Mouse (Mus musculus): ENCODE measurements around the gene Adgrg3.
A peak's percentile ranks its signal among the peaks of the same experiment; 100 is the strongest.

Gene Adgrg3

DNA sequence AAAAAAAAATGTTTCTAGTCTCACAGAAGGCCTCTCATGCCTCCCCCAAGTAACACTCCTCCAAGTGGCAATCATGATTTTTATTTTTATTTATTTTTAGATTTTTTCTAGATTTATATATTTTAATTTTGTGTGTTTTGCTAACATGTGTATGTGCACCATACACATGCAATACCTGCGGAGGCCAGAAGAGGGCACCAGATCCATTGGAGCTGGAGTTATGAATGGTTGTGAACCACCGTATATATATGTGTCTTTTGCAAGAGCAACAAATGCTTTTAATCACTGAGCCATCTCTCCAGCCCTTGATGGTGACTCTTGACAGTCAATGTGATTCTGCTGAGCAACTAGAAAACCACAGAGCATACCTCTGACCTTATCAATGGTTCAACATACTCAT lies 7.9 kb downstream of the Adgrg3 start:
- peak; percentile 39 to 71 for DNase-seq (ENCODE audit: low spot score in 2 of 2)

DNA sequence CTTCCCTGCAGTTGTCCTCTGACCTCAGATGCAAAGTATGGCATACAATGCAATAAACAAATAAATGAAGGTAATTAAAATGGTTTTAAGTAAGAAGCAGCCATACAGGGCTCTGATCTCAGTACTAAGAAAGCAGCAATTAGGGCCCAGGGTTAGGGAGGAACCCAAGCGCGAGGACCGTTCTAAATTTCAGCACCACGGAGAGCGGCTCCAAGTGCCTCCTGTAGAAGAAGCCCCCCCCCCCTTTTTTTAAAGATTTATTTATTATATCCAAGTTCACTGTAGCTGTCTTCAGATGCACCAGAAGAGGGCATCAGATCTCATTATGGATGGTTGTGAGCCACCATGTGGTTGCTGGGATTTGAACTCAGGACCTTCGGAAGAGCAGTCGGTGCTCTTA lies 10.9 kb downstream of the Adgrg3 start:
- DNase-seq (ENCODE audit: low spot score in 2 of 2) = peak in 1 of 2 experiments; percentile 47

DNA sequence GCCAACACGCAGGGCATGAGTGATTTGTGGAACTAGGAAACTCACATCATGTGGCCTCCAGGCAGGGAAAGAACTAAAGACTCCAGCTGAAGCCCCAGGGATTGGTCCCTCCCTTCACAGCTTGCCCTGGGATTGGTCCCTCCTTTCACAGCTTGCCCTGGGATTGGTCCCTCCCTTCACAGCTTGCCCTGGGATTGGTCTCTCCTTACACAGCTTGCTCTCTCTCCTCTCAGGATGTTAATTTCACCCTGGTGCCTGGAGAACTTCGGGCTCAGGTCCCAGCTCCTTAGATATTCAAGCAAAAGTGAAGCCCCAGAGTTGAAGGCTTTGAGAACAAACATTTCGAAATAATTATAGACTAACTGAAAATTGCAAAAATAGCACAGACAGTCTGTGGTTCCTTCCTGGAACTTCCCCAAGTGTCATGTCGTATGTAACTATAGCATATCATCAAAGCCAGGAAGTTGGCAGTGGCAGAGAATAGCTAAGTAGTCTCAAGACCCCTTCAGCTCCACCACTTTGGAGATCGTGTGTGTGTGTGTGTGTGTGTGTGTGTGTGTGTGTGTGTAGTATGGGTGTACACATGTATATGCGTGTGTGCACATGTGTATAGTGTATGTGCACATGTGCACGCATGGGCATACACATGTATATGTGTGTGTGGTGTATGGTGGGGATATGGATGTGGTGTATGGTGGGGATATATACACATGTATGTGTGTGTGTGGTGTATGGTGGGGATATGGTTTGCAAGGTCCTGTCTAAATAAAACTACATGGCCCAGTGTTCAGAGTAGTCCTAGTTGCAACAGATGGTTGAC lies 19.8 kb downstream of the Adgrg3 start:
- no peak for DNase-seq (ENCODE audit: low spot score in 2 of 2)

DNA sequence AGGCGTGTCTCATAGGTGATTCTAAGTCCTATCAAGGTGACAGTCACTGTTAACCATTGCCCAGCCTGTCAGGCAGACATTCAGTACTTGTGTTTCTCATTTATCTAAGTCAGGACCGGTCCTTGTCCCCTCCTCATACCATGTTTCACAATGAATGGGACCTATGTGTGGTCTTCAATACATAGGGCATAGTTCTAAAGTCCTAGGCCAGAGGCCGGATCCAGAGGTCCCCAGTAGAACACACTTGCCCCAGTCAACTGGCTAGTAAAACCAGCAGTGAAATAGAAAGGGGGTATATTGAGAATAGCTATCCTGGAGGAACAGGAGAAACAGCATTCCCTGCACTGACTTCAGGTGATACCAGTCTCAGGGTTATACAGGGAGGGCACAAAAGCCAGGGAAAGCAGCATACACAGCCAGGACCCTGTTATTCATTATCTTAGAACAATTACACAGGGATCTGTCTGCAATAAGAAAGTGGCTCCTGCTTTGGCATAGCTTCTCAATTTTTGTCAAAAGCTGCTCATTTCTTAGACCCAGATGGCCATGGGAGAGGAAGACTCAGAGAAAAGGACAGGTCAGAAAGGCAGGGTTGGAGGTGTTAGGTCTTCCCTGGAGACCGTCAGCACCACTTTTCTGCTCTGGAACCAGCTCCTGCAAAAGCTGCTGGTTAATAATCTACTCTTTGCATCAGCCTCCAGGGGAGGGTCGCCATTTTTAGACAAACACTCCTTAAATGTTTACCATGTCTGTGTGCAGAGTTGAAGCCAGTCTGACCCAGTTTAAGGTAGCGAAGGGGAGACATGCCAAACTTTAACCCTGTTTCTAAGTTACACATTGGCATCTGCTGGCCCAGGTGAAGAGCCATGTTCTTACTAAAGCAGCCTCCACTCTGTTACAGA lies 24.6 kb downstream of the Adgrg3 start:
- no peak for DNase-seq (ENCODE audit: low spot score in 2 of 2)

DNA sequence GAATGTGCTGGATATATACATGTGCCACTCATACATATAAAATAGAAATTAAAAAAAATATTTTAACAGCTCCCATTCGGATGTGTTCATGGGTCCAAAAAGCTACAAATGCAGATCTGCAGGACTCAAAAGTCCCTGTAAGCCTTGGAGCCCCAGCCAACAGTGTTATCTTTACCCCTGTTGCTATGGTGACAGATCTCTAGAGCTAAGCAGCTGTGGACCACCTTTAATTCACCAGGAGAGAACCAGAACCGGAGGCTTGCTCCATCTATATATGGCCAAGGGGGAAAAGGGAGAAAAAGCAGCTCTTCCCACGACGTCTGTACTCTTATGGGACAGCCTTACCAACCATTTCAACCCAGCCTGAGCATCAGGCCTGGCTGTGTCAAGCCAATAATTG lies 27.3 kb downstream of the Adgrg3 start:
- DNase-seq (ENCODE audit: low spot score in 2 of 2) = no peak

DNA sequence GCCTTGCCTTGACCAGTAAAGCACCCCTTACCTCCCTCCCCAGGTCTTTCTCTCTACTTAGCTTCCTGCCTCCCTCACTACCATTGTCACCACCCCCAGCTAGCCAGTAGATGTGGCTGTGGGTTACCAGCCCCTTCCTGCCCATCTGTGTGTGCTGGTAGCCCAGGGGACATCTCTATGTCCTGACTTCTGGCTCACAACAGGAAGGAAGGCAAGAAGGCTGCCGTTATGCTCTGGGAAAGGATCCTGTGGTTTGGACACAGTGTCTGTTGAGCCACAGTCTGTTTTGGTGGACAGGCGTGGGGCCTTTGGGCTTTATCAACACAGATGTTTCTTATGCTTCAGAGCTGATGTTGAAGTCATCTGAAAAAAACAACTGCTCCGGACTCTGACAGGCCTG lies 29.5 kb downstream of the Adgrg3 start:
- DNase-seq (ENCODE audit: low spot score in 2 of 2) = no peak

DNA sequence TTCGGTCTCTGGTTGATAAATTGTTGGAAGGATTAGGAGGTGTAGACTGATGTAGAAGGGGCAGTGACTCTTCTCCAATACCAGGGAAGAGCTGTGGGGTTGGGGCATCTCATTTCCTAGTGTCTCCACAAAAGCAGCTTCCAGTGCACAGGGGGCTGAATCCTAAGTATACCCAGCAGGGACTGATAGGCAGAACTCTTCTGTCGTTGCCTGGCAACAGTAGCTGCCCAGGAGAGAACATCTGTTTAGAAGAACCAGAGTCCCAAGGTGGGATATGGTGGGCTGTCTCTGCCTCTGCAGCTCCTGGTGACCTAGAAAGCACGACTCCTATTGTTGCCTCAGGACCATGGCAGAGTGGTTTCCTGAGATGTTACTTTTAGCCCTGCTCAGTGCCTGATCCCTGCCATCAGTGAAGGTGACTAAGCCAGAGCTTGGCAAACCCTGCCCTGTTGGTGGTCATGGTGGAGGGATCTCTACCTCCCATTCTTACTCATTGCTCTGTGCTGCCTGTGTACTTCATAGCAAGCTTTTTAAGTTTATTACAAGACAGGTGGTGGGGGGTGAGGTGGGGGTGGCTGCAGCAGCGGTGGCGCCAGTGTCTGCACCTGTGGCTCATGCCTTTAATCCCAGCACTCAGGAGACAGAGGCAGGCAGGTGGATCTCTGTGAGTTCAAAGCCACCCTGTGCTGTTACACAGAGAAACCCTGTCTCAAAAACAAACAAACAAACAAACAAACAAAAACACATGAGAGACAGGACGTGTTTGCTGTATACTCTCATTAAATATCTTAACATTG lies 30.6 kb downstream of the Adgrg3 start:
- no peak for DNase-seq (ENCODE audit: low spot score in 2 of 2)

DNA sequence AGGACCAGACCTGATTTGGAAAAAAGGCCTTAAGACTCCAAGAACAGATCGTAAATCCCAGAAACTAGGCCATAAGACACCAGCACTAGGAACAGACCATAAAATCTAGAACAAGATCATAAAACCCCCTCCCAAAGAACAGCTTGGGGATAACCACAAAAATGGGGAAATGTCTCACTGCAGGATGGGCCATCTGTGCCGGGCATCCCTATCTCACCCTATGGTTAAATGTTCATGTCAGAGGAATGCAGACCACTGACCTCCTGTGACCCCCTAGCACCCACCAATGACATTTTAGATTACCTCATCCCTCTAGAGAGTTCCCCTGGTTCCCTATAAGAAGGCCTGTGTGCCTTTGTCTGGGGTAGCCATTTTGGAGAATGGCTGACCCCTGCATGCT lies 32.1 kb downstream of the Adgrg3 start:
- DNase-seq (ENCODE audit: low spot score in 2 of 2) = no peak

DNA sequence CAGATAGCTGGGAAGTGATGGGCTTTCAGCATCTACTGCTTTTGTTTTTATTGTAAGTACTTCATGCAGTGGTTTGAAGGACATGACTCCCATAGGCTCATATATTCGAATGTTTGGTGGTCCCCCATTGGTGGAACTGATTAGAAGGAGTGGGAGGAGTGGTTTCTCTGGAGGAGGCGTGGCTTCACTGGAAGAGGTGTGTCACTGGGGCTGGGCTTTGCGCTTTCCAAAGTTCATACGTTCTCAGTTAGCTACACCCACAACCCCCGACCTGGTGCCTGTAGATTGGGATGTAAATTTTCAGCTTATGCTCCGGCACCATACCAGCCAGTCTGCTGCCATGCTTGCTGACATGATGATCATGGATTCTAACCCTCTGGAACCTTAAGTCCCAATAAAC lies 36.9 kb downstream of the Adgrg3 start:
- no peak for DNase-seq (ENCODE audit: low spot score in 2 of 2)

DNA sequence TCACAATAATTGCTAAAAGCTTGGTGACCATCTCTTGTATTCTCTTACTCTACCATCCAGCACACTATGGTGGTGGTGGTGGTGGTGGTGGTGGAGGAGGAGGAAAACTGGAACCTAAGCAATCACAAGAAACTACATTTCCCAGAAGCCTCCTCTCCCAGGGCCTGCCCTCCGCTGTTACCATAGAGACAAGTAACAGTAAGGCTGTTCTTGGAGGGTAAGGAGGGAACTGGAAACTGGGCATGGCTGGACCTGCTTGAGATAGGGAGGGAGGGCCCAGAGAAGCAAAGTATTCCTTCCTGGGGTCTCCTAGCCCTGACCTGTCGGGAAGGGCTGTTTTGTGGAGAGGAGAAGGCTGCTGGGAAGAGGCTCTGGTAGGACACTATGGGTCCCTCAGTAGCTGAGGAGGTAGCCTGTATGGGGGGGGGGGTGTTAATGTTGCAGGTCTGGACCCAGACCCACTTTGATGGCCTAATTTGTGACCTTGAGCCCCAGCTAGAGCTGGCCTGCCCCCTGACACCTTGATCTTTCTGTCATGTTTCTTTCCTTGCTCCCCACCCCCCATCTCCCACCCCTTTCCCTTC lies 37.5 kb downstream of the Adgrg3 start, which contains the start of gene Drc7:
Drc7 (plus strand) TSS at position 177 of the 584 bp plus-strand sequence.
- no peak for DNase-seq (ENCODE audit: low spot score in 2 of 2)

DNA sequence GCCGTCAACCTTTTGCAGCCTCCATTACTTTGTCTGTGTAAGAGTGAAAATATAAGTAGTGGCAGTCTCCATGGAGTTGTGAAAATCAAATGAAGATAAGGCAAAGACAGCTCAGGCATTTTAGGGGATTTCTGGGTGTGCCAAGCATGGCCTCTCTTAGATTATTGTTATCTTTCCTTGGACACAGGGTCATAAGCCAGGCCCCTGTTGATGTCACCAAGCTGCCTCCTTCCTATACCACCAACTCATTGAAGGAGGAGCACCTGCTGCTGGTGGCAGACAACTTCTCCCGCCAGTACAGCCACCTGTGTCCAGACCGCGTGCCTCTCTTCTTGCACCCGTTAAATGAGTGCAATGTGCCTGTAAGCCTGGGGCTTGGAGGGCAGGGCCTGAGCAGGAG lies 38.9 kb downstream of the Adgrg3 start:
- DNase-seq (ENCODE audit: low spot score in 2 of 2) = no peak

DNA sequence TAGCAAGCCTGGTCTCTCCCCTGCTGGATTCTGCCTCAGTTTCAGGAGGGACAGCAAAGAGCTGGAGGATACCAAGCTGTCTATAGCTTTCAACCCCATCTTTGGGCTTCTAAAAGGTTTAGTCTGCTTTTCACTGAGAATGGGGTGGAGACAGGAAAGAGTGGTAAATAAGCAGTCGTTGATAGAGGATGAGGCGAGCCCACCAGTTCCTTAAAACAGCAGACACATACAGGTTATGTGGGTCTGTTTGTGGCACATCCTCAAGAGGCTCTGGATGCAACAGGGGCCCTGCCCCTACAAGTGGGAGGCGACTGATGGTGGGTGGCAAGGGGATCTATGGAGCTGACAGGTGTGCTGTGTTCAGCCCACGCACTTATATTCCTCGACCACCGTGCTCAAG lies 41.2 kb downstream of the Adgrg3 start:
- DNase-seq (ENCODE audit: low spot score in 2 of 2) = no peak

DNA sequence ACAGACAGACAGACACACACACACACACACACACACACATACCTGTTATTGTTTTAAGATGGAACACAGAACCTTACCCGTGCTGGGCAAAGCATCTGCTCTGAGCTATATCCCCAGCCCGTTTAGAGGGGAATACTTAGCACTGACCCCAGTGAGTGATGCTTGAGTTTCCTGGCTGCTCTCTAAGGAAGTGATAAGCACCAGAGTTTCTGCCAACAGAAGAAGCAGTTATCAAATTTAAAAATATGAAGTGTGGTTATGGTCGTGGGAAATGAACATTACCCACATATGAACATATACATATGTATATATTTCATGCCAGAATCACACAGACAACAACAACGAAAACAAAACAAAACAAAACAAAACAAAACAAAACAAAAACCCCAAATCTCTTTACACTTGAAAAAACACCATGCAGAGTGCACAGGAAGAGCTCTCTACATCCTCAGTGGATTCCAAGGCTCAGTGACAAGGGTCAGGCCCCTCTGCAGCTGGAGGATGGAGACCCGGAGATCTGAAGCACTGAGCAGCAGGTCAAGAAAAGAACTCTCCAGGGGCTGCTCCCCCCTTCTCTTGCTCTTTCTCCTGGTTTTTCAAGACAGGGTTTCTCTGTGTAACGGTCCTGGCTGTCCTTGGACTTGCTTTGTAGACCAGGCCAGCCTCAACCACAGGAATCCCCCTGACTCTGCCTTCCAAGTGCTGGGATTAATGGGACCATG lies 42.5 kb downstream of the Adgrg3 start:
- no peak for DNase-seq (ENCODE audit: low spot score in 2 of 2)

DNA sequence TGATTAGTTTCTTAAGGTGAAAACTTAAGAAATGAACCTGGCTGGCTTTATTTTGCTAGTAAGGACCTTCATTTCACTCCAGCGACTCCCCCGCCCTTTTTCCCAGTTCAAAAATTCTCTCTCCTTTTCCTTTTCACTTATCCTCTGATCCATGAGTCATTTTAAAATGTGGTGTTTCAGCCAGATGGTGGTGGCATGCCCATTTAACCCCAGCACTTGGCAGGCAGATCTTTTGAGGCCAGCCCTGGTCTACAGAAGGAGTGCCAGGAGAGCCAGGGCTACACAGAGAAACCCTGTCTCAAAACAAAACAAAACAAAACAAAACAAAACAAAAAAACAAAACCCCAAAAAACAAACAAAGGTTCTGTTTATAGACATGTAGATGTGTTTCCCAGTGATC lies 47.0 kb downstream of the Adgrg3 start:
- no peak for DNase-seq (ENCODE audit: low spot score in 2 of 2)

DNA sequence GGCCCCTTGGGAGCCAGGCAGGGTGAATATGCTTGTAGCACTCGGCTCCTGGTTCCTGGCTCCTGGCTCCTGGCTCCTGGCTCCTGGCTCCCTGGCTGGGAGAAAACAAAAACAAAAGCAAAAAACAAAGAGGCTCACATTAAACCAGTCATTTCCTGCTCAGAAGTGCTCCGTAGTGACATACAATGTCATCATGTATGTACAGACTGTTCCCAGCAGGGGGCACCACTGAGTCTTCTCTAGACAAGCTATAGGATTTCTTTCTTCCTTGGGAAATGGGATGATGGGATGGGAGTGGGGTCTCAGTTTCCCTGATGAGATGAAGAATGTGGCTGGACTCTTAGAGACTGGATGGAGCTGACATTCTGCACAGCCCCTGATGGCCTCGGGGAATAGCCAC lies 50.1 kb downstream of the Adgrg3 start:
- peak; percentile 54 to 85 for DNase-seq (ENCODE audit: low spot score in 2 of 2)

DNA sequence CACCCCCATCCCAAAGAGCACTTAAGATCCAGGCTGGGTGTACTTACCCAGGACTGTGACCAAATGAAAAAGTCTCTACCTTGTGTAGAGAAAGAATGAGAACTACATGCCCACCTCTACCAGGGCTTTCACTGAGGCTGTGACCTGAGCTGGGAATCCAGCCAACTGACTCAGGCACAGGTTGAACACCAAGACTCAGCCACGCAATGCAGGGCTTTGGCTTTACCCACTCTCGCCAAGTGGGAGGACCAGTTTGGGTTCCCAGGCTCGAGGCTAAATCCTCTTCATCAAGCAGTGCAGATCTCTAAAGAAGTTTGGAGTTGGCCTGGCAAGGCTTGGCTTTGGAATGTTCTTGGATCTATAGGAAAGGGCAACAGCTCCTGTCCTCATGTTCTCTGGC lies 58.0 kb downstream of the Adgrg3 start:
- no peak for DNase-seq (ENCODE audit: low spot score in 2 of 2)

DNA sequence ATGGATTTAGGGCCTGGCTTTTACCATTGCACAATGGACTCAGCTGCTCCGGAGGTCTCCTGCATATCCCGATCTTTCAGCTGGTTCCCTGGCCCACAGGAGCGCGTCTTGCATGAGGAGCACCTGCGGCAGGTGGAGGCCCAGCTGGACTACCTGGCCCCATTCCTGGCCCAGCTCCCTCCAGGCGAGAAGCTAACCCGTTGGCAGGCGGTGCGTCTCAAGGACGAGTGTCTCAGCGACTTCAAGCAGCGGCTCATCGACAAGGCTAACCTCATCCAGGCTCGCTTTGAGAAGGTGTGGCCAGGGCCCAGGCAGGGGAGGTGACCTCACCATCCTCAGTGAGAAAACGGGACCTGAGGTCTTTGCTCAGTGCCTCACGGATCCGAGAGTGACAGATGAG lies 58.7 kb downstream of the Adgrg3 start:
- no peak for DNase-seq (ENCODE audit: low spot score in 2 of 2)

DNA sequence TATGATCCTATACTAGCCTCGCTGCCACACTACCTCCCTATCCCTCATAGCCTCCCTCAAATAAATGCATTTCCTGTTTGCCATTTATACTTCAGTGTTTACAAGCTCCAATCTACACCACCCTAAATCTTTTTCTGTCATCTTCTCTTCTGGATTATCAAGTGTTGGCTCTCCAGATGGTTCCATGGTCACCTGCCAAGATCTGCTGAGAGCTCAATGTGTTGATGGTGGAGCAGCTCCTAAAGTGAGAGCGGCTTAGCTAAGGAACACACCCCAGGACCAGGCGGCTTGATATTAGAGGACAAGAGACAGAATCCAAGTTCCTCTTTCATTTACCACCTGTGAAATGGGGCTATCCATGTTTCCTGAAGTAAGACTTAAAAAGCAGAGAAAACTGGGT lies 60.6 kb downstream of the Adgrg3 start:
- no peak for DNase-seq (ENCODE audit: low spot score in 2 of 2)

DNA sequence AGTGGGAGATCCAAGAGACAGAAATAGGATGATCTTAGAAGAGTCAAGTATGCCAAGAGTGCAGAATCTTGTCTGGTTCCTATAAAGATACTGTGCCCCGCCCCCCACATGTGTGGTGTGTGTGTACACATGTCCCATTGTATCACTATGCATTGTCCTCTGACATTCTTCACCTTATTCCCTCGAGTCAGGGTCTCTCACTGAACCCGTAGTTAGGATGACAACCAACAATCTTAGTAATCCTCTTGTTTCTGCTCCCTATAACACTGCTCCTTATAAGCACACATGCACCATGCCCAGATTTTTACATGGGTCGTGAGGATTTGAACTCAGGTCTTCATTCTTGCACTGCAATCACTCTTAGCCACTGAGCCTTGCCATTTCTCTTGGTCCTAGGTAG lies 61.8 kb downstream of the Adgrg3 start:
- DNase-seq (ENCODE audit: low spot score in 2 of 2) = no peak

DNA sequence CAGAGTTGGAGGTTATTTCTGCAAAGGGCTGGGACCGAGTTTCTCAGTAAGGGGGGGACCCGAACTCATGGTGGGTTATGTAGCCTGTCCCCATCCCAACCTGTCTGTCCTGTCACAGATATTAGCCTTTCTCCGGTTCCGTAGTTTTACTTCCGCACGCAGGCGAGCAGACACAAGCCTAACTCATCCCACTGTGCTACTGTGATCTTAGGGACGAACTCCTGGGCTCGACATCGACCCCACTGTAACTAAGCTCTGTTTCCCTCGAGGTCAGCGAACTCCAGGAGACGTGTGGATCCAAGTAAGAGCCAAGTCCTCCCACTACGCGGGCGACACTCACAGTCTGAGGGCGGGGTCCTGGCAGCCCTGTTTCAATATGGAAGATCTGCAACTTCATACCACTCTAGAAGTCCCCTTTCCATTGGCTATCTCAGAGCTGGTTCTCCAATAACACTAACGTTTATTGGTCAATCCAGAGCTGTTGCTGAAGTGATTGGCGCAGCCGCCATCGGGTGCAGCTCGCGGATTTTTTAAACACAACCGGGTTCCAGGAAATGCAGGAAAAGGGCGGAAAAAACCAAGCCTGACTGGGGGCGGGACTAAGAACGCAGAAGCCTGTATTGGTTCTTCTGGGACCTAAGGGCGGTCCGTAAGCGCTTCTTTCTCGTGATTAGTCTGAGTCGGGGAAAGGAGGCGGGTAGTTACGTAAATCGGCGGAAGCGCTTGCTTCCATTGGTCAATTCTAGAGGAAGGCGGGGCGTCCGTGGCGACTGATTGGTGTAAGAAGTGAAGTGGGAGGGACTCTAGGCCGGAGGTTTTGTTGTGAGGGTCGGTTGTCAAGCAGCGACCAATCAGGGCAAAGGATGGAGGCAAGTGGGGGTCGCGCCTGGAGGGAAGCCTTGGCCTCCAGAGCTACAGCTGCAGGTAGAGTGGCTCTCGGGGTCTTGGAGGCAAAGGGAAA lies 63.2 kb downstream of the Adgrg3 start, which contains the start of gene Katnb1:
Katnb1 (plus strand) TSS at position 806 of the 961 bp plus-strand sequence.
- peak; percentile 95 to 98 for DNase-seq (ENCODE audit: low spot score in 2 of 2)
